8 mouse cellular contexts compared by ENCODE assay signal in the genomic region with DNA sequence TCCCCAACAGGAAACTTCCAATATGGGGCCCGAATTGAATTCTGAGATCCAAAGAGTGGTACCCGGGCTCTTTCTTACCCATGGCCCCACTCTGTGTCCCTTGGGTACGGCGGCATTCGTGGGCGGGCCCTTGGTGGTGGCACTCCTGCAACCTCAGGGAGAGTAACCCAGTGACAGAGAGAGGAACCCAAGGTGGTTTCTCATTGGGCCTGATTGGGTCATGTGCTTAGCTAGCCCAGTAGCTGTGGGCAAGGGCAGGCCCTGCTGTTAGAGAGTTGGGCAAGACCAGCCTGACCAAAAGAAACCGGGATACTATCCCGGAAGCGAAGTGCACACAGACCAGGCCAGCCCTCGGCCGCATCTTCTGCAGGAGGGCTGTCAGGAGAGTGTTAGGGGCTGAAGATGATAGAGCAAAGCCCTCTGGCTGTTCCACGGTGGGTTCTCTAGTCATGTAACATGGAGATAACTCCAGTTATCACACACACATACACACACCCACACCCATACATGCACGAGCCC. TPM values are rescaled to one million over a fixed set of nuclear protein-coding genes. Genes with fewer than 3 reads are reported as not detected.
DNase-seq lines count a peak whose midpoint lies in the region; ATAC-seq lines count a peak whose summit lies in the region.

No protein-coding gene starts in this region.

- ATAC-seq in CD4-positive, CD25-positive, alpha-beta regulatory T cell, adult 4 months, result peak; percentile 96
- ATAC-seq in forebrain, embryonic 12.5 days (ENCODE audit: low FRiP score), result peak; percentile 59

- WGBS in forebrain, embryonic 12.5 days, result 16% methylated on average over 13 of the region's 13 CpGs
- WGBS in limb, embryonic 10.5 days, result 6% methylated on average over 13 of the region's 13 CpGs

- H3K4me2 ChIP-seq in forebrain, embryonic 12.5 days, result peak overlapping the region; percentile 35

- peak; percentile 88 for DNase-seq in adrenal gland, adult 8-10 months
- DNase-seq in heart, postnatal 4 days, result peak; percentile 73
- peak; percentile 66 for DNase-seq in limb, embryonic 10.5 days (ENCODE audit: low spot score)
- DNase-seq in mesoderm, embryonic 11.5 days (ENCODE audit: low read depth, low spot score), result peak; percentile 45
- peak; percentile 78 to 84 for DNase-seq in spleen, postnatal 36 days (ENCODE audit: low spot score in 2 of 2)
- DNase-seq in cerebellum, adult 9-11 months, result no peak

- H3K4me3 ChIP-seq in forebrain, embryonic 12.5 days (replicated peaks), result no peak overlapping the region
- peak overlapping the region; percentile 39 for H3K4me3 ChIP-seq in limb, embryonic 10.5 days

- no peak overlapping the region for H3K27ac ChIP-seq in forebrain, embryonic 12.5 days
- H3K27ac ChIP-seq in limb, embryonic 10.5 days, result peak overlapping the region; percentile 92

- H3K9me3 ChIP-seq in forebrain, embryonic 12.5 days, result no peaks in the 10 kb centered on the region
- H3K9me3 ChIP-seq in limb, embryonic 10.5 days (replicated peaks), result no peaks in the 10 kb centered on the region

- no peaks in the 10 kb centered on the region for H3K27me3 ChIP-seq in forebrain, embryonic 12.5 days
- H3K27me3 ChIP-seq in limb, embryonic 10.5 days (ENCODE audit: low read depth, poor library complexity, severe bottlenecking), result no peaks in the 10 kb centered on the region

- H3K9ac ChIP-seq in forebrain, embryonic 12.5 days, result no peak overlapping the region

- H3K36me3 ChIP-seq in forebrain, embryonic 12.5 days (replicated peaks), result peaks cover 10% of the 10 kb centered on the region; the same call in 1 of the 2 replicates
- H3K36me3 ChIP-seq in limb, embryonic 10.5 days, result peaks cover 14% of the 10 kb centered on the region

- H3K4me1 ChIP-seq in forebrain, embryonic 12.5 days, result peaks cover 31% of the 10 kb centered on the region
- peaks cover 67% of the 10 kb centered on the region for H3K4me1 ChIP-seq in limb, embryonic 10.5 days

RNA-seq across cellular contexts. Expression of gene Adnp, which starts 36.7 kb away (rescaled TPM):
- 1 to 10 TPM; 1.4 to 3.1 TPM for polyA plus RNA-seq in CD4-positive, CD25-positive, alpha-beta regulatory T cell, adult 4 months (2017; shearing (Covaris generic))
- 10 to 100 TPM; 49.1 to 73.9 (median 56.2) TPM for total RNA-seq in adrenal gland, adult 8-10 months (2022)
- polyA plus RNA-seq in forebrain, embryonic 12.5 days (2016; fragmentation: Nextera tagmentation; extraction: Ambion mirVana), result 3.5 and 10.8 TPM in 2 replicates
- total RNA-seq in heart, postnatal 4 days (2021), result 10 to 100 TPM; 69.1 to 70.2 TPM
- polyA plus RNA-seq in limb, embryonic 10.5 days (2016; fragmentation: Nextera tagmentation; extraction: Ambion mirVana), result 5.7 and 5.8 TPM in 2 replicates

RNA-seq across cellular contexts. Expression of gene Gm20716, which starts 59.9 kb away (rescaled TPM):
- 10 to 100 TPM; 24.7 to 35.6 TPM for polyA plus RNA-seq in CD4-positive, CD25-positive, alpha-beta regulatory T cell, adult 4 months (2017; shearing (Covaris generic))
- 10 to 100 TPM; 25.8 to 44.4 (median 34.9) TPM for total RNA-seq in adrenal gland, adult 8-10 months (2022)
- polyA plus RNA-seq in forebrain, embryonic 12.5 days (2016; fragmentation: Nextera tagmentation; extraction: Ambion mirVana), result 24.6 and 25.7 TPM in 2 replicates
- 10 to 100 TPM; 23.0 to 32.3 TPM for total RNA-seq in heart, postnatal 4 days (2021)
- polyA plus RNA-seq in limb, embryonic 10.5 days (2016; fragmentation: Nextera tagmentation; extraction: Ambion mirVana), result 18.4 and 22.2 TPM in 2 replicates
